Mouse (Mus musculus) kidney, adult 18-20 months (tissue): ENCODE data around the gene Prdx1.

Source experiments
- DNase-seq: peaks from one replicate; pipeline ENCODE4 v3.0.0; 2021

Gene Prdx1

GRCm38 (mm10) chr4:116731077-116731476 lies 45.7 kb downstream of the Prdx1 start:
- no peak for DNase-seq

DNA sequence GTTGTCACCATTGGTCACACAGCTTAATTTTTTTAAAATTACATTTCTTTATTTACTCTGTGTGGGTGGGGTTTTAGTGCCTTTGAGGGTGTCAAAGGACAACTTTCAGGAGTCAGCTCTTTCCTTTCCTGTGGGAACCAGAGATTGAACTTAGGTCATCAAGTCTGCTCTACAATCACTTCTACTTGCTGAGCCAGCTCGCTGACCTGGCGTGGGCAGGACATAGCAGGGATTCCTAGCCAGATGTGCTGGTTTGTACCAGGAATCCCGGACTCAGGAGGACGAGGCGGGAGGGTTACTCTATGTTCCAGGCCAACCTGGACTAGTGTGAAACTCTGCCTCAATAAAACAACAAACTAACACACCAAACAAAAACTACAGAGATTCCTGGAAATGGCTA lies 47.0 kb downstream of the Prdx1 start:
- DNase-seq: peak; percentile 28

DNA sequence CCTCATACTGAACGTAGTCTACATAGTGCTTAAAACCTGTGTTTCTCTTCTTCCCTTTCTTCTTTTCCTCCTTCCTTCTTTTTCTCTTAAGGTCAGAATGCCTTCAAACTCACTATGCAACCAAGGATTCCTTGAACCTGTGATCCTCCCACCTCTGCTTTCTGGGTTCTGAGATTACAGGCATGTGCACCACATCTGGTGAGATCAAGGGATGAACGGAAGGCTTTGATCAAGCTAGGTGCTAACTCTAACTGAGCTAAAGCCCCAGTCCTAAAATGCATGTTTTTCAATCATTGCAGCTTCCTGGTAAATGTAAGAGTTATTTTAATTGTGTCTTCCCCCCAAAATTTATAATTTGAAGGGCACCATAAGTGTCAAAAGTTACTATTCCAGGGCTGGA lies 49.7 kb downstream of the Prdx1 start:
- no peak for DNase-seq

- DNase-seq: no peak
Measured at GRCm38 (mm10) chr4:116738972-116739751, 53.8 kb downstream of the Prdx1 start.

- no peak for DNase-seq
Measured at GRCm38 (mm10) chr4:116749750-116750149, 64.4 kb downstream of the Prdx1 start.
